Mouse (Mus musculus) erythroblast, embryonic 14.5 days (primary cell): ENCODE results near the gene Kif16b. TPM values are rescaled to one million over a fixed set of nuclear protein-coding genes. Genes with fewer than 3 reads are reported as not detected.

ENCODE experiments used
- H3K27me3 ChIP-seq: 2 replicates; pipeline ENCODE4 v1.6.1; 2012; ENCODE audit warnings: inconsistent platforms; ENCODE audit not compliant: control insufficient read depth
- H3K36me3 ChIP-seq: 2 replicates; pipeline ENCODE4 v1.6.1; 2012; ENCODE audit warnings: mild to moderate bottlenecking, inconsistent platforms; ENCODE audit not compliant: control insufficient read depth
- H3K4me1 ChIP-seq: 2 replicates; pipeline ENCODE4 v1.6.1; 2012; ENCODE audit warnings: inconsistent platforms; ENCODE audit not compliant: control insufficient read depth
- H3K4me3 ChIP-seq: replicated peaks from 2 replicates; pipeline ENCODE3; 2012; ENCODE audit warnings: moderate library complexity, mild to moderate bottlenecking, inconsistent platforms
- H3K9me3 ChIP-seq: 2 replicates; pipeline ENCODE4 v1.6.1; 2012; ENCODE audit warnings: low read length, inconsistent platforms, mixed read lengths; ENCODE audit not compliant: control insufficient read depth
- GATA1 ChIP-seq: IDR thresholded peaks from 2 replicates; pipeline ENCODE4 v1.6.1; 2012; ENCODE audit warnings: low read length, inconsistent platforms, mixed read lengths
- TAL1 ChIP-seq: IDR thresholded peaks from 3 replicates; pipeline ENCODE4 v1.6.1; 2012; ENCODE audit warnings: low read length, inconsistent platforms, mixed read lengths
- polyA plus RNA-seq: library from polyadenylated mRNA; stranded (reverse); fragments of >175 nt; gene quantifications from 2 replicates; pipeline ENCODE4 v1.2.3, GENCODE M21; 2012

Gene Kif16b
- polyA plus RNA-seq, 1 experiment: 0.07 TPM

DNA sequence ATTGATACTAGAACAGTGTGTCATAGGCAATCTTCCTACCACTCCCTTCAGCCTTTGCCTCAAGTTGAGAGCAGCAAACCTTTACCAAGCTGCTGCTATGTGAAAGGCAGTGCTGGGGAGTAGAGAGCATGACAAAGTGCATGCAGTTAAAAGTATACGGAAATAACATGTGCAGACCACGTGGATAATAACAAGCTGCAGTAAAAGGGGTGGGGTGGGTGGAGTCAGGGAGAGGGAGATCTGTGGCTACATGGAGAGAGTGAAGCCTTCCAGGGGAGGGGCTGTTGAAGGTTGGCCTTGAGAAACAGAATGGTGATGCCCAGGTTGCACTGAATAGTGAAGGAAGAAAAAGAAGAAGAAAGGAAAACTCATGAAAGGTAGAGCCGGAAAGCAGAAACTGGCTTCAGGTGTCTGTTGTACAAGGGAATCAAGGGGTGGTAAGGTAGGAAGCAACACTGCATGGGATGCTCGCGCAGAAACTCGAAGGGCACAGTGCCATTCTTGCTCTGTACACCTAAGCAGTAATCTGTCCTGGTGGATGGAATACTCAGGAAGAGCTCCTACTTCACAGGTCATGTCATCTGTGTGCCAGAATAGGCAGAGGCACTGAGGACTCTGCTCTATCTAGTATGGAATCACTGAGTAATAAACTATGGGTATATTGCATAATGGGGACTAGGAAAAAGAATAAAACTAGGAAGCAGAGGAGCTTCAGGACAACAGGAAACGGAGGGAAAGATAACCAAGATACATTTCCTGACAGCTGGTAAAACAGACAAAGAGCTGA is 176.9 kb downstream of the Kif16b start:
- H3K4me3 ChIP-seq: no peak overlapping the region
- no peaks in the 10 kb centered on the region for H3K27me3 ChIP-seq
- TF ChIP-seq TAL1 (no peak), GATA1 (no peak)

DNA sequence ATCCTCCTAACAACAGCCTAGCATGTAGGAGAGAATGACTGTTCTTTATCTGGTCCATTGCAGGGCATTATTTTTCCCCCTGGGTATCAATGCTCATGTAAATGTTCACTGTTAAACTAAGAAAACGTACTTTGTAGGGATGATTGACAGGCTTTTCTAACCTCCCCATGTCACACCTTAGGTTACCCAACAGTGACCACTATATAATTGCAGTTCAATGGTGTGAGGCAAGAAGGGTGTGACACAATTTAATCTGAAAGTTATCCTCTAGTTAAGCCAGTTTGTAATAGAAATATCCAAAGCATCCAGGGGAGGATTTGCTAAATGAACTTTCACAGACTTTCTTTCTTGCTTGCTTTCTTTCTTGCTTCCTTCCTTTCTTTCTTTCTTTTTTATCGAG is 181.2 kb downstream of the Kif16b start:
- no peaks in the 10 kb centered on the region for H3K27me3 ChIP-seq
- TF ChIP-seq TAL1 (no peak), GATA1 (no peak)
- H3K4me3 ChIP-seq: no peak overlapping the region
- no peaks in the 10 kb centered on the region for H3K36me3 ChIP-seq
- H3K9me3 ChIP-seq: no peaks in the 10 kb centered on the region
- H3K4me1 ChIP-seq: peaks cover 2% of the 10 kb centered on the region; the same call in 1 of the 2 replicates

More for the DNA sequence above, 176.9 kb downstream of the Kif16b start:
- Histone ChIP-seq H3K4me1 (peaks cover 2% of the 10 kb centered on the region; the same call in 1 of the 2 replicates), H3K36me3 (no peaks in the 10 kb centered on the region), H3K9me3 (no peaks in the 10 kb centered on the region)

DNA sequence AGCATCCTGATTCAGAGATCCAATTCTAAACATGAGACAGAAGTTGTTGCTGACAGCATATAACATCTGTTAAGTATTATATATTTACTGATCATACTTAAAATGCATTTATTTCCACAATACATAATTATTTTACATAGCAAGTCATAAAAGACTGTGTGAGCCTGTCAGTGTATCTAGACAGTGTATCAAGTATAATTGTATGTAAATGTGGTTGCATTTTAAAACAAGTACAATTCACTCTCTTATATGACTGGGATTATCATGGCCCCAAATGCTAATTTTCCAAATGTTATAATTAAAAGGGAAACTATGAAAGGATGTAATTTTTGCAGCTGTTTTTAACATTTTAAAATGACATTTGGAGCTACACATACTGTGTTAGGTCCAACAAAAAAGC is 182.3 kb downstream of the Kif16b start:
- TF ChIP-seq TAL1 (no peak), GATA1 (no peak)
- H3K9me3 ChIP-seq: no peaks in the 10 kb centered on the region
- H3K27me3 ChIP-seq: no peaks in the 10 kb centered on the region
- H3K36me3 ChIP-seq: no peaks in the 10 kb centered on the region
- H3K4me1 ChIP-seq: no peaks in the 10 kb centered on the region
- H3K4me3 ChIP-seq: no peak overlapping the region

DNA sequence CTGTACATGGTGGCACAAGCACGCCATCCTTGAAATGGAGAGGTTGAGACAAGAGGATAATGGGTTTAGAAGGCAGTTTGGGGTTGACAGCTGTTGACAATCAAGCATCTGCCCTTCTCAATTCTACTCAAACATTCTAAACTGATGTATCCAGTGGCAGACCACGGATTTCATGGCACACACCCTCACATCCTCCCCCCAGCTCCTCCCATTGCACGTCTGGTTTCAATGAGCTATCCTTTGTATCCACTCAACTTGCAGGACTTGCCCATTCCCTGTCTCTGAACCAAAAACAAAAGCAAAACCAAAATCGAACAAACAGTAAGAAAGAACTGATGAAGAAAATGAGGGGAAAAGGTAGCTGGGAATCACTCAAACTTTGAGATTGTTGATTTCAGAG is 183.7 kb downstream of the Kif16b start:
- Histone ChIP-seq H3K9me3 (no peaks in the 10 kb centered on the region), H3K27me3 (no peaks in the 10 kb centered on the region), H3K4me1 (no peaks in the 10 kb centered on the region), H3K36me3 (no peaks in the 10 kb centered on the region), H3K4me3 (no peak overlapping the region)
- no peak for TF ChIP-seq TAL1
- no peak for TF ChIP-seq GATA1

DNA sequence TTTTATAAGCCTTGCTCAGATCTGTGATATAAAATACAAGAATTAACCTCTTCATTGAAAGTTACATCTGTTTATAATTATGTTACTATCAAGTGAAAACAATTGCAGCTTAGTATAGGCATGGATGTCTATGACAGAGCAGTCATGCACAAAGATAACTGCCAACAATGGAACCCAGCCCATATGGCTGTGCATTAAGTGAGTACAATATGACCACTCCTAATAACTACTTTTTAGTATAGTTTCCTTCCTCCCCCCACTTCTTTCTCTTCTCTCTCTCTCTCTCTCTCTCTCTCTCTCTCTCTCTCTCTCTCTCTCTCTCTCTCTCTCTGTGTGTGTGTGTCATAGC is 185.4 kb downstream of the Kif16b start:
- Histone ChIP-seq H3K36me3 (peaks cover 3% of the 10 kb centered on the region), H3K9me3 (no peaks in the 10 kb centered on the region), H3K4me1 (no peaks in the 10 kb centered on the region), H3K27me3 (no peaks in the 10 kb centered on the region), H3K4me3 (no peak overlapping the region)
- TF ChIP-seq TAL1: no peak
- no peak for TF ChIP-seq GATA1

DNA sequence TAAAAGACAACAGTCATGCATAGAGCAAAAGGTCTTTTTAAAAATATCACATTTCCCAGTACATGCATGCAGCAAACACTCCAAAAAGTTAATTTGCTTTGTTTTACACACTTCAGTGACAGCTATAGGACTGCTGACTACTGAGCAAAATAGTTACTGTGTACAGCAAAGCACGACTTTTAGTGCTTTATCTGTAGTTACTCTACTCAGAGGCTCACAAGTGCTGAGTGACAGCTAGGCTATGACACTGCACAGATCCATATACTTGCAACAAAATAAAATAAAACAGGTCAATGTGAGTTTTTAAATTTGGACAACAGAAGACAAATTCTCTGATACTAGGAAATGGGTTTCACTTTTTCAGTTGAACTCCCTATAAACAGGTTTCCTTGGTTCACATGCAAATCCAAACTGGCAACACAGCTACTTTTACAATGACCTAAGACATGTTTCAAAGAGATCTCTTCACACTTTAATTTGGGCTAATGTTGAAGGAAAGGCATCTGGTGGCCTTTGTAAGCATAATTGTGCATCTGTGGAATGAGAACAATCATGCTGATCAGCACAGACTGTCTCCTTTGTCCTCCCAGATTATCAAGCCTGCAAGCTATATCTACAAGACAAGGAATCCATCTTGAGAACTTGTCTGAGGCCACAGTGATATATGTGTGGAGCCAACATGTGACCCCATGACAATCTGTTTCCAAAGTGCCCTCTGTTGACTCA is 186.0 kb downstream of the Kif16b start:
- no peak overlapping the region for H3K4me3 ChIP-seq
- no peaks in the 10 kb centered on the region for H3K9me3 ChIP-seq
- TF ChIP-seq TAL1: no peak
- no peak for TF ChIP-seq GATA1
- peaks cover 3% of the 10 kb centered on the region for H3K36me3 ChIP-seq
- H3K4me1 ChIP-seq: no peaks in the 10 kb centered on the region
- H3K27me3 ChIP-seq: no peaks in the 10 kb centered on the region

DNA sequence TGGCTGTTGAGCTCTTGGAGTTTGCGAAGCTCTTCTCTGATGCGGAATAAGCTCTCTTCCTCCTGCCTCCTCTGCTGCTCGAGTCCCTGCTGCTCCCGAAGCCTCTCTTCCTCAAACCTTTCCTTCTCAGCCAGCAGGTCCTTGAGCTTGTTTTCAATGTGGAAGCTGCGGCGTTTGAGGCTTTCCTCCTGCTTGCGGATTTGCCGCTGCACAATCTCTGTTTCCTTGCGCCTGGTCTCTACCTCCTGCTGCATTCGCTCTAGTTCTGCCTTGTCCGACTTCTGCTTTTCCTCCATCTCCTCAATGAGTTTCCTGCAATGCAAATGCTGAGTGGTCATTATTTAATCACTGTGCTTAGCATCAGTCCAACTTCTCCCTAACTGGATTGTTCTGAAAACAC is 188.6 kb downstream of the Kif16b start:
- H3K4me3 ChIP-seq: no peak overlapping the region
- H3K9me3 ChIP-seq: no peaks in the 10 kb centered on the region
- TF ChIP-seq TAL1: no peak
- no peak for TF ChIP-seq GATA1
- peaks cover 3% of the 10 kb centered on the region for H3K36me3 ChIP-seq
- H3K4me1 ChIP-seq: no peaks in the 10 kb centered on the region
- H3K27me3 ChIP-seq: no peaks in the 10 kb centered on the region

DNA sequence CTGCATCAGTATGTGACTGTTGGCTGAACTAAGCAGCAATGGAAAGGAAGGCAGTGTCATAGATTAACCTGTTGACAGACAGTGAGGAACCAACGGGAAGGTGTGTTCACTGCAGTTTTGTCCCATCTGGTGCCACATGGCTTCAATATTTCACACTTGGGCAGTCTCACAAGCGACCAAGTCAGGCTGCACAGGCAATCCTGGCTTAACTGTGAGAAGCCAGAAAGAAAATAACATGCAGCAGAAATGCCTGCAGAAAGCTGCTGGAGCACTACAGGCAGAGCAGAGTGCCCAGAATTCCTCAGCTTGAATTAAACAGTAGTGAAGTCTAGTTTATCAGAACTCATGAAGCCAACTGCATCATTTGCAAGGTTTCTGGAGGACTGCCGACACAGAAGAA is 192.0 kb downstream of the Kif16b start:
- no peaks in the 10 kb centered on the region for H3K27me3 ChIP-seq
- peaks cover 3% of the 10 kb centered on the region for H3K36me3 ChIP-seq
- no peaks in the 10 kb centered on the region for H3K4me1 ChIP-seq
- H3K4me3 ChIP-seq: no peak overlapping the region
- TF ChIP-seq GATA1 (no peak), TAL1 (no peak)
- no peaks in the 10 kb centered on the region for H3K9me3 ChIP-seq

DNA sequence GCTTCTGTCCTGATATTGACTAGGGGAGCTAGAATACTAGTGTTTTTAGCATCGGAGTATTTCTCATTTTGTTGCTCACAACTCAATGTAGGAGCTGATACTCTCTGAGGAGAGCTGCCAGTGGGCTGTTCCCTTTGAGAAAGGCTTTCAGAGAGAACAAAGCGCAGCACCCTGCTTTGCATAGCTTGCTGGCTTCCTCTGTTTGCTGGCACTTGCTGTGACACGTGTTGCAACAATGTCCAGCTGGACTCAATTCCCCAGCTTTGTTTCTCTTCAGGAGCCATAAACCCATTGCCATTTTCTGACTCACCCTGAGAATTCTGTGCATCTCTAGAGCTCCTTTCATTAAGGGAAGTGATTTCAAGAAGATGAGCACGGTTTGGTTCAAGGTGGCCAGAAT is 200.6 kb downstream of the Kif16b start:
- TF ChIP-seq TAL1 (no peak), GATA1 (no peak)
- Histone ChIP-seq H3K36me3 (no peaks in the 10 kb centered on the region), H3K4me1 (no peaks in the 10 kb centered on the region), H3K9me3 (no peaks in the 10 kb centered on the region), H3K4me3 (no peak overlapping the region), H3K27me3 (no peaks in the 10 kb centered on the region)

DNA sequence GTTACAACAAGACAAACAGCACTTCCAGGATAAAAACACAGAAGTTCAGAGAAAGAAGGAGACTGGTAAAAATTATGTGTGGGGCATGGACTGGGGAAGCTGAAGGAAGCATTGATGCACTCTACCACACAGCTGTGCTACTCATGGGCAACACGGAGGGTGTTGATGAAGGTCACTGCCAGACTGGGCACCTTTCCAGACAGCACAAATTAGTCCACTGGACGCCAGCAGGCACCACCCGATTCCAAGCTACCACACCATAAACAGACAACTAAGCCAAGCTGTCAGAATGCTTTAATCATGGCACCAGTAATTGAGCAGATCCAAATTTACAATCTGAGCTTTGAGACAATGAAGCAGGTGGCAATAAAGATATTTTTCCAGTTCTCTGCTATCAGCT is 202.7 kb downstream of the Kif16b start:
- no peaks in the 10 kb centered on the region for H3K4me1 ChIP-seq
- no peaks in the 10 kb centered on the region for H3K27me3 ChIP-seq
- no peaks in the 10 kb centered on the region for H3K36me3 ChIP-seq
- H3K9me3 ChIP-seq: no peaks in the 10 kb centered on the region
- H3K4me3 ChIP-seq: no peak overlapping the region
- TF ChIP-seq TAL1 (no peak), GATA1 (no peak)
